Mouse (Mus musculus) limb, embryonic 11.5 days (tissue): ENCODE data around the gene Kpna2. TPM values are rescaled to one million over a fixed set of nuclear protein-coding genes. Genes with fewer than 3 reads are reported as not detected.

ENCODE experiments used
- ATAC-seq: fragments of 200-750 bp; cut with Nextera tagmentation; 2 replicates; pipeline ENCODE4 v1.8.0; 2017; ENCODE audit warnings: low read depth; ENCODE audit not compliant: insufficient number of reproducible peaks, low FRiP score, low TSS enrichment
- DNase-seq: peaks from one replicate; pipeline ENCODE4 v3.0.0-alpha.2; 2015; ENCODE audit warnings: low spot score
- H3K27ac ChIP-seq: fragments of 300-500 bp; sonication (generic); replicated peaks from 2 replicates; pipeline ENCODE4 v1.5.1; 2014; ENCODE audit warnings: low read depth, mild to moderate bottlenecking, low read length
- H3K27me3 ChIP-seq: fragments of 300-500 bp; sonication (generic); 2 replicates; pipeline ENCODE4 v1.6.1; 2014; ENCODE audit warnings: mild to moderate bottlenecking, low read length, mixed read lengths; ENCODE audit not compliant: control insufficient read depth, insufficient read depth
- H3K36me3 ChIP-seq: fragments of 300-500 bp; sonication (generic); 2 replicates; pipeline ENCODE4 v1.6.1; 2014; ENCODE audit warnings: mild to moderate bottlenecking, low read length, moderate library complexity, mixed read lengths; ENCODE audit not compliant: control insufficient read depth, insufficient read depth
- H3K4me1 ChIP-seq: fragments of 300-500 bp; sonication (generic); 2 replicates; pipeline ENCODE4 v1.6.1; 2014; ENCODE audit warnings: low read length, mixed read lengths; ENCODE audit not compliant: control insufficient read depth, insufficient read depth
- H3K4me2 ChIP-seq: fragments of 300-500 bp; sonication (generic); 2 replicates; pipeline ENCODE4 v1.6.1; 2014; ENCODE audit warnings: low read depth, mild to moderate bottlenecking, moderate library complexity; ENCODE audit not compliant: severe bottlenecking
- H3K4me3 ChIP-seq: fragments of 300-500 bp; sonication (generic); 2 replicates; pipeline ENCODE4 v1.5.1; 2014; ENCODE audit warnings: low read depth, low read length
- H3K9ac ChIP-seq: fragments of 300-500 bp; sonication (generic); 2 replicates; pipeline ENCODE4 v1.6.1; 2014; ENCODE audit warnings: mild to moderate bottlenecking, low read length
- H3K9me3 ChIP-seq: fragments of 300-500 bp; sonication (generic); 2 replicates; pipeline ENCODE4 v1.6.1; 2016; ENCODE audit warnings: low read length; ENCODE audit not compliant: control insufficient read depth
- WGBS: fragments of 180-500 bp; shearing (Covaris S2); extraction: QIAGEN DNeasy Blood & Tissue Kit; methylation state at CpG from one replicate; pipeline ENCODE4 v1.1.7; 2014; 5-methylcytosine and 5-hydroxymethylcytosine counted together
- polyA plus RNA-seq: library from polyadenylated mRNA; unstranded; fragments of >200 nt; fragmentation: Nextera tagmentation; extraction: Ambion mirVana; gene quantifications from 2 replicates; pipeline ENCODE4 v1.2.1, GENCODE M21; 2014

Gene Kpna2
- 624 and 640 TPM in 2 replicates for polyA plus RNA-seq

DNA sequence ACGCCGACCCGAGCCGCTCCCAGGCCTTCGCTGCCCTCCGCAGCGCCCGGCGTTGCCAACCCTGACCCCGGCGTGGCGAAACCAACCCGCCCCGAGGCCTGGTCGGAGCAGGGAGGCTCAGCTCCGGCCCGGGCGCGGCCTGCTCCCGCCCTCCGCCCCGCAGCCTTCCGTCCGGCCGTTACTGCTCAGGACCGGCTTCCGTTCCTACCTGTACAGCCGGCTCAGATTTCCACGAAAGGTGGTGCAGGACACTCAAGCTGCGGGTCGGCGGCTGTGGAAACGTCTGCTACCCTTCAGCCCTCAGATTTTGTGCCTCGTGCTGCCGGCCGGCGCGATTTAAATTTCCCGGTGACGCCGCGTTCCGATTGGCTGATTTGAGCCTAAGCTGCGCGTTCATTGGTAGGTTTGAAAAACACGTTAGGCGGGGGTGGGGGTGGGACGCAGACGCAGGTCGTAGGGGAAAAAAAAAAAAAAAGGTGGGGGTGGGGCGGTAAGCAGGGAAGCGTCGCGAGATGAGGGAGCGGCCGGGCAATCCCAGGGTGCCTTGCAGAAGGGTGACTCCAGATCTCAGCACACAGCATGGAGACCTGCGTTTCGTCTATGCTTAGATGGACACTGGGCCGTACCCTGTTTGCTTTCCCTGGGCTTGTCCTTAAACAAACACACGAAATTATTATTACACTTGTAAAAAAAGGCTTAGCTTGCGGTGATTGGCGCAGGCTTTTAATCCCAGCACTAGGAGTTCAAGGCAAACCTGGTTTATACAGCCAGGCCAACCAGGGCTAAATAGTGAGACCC is at the start of gene Kpna2:
Kpna2 (minus strand) TSS at position 391 of the 798 bp plus-strand sequence.
- H3K9me3 ChIP-seq: no peaks in the 10 kb centered on the region
- 0 out of 2 replicates have a peak, but pooled peaks cover 3% of the 10 kb centered on the region for H3K4me1 ChIP-seq
- no peaks in the 10 kb centered on the region for H3K27me3 ChIP-seq
- H3K4me3 ChIP-seq: peak within 1 kb of the TSS; percentile 99
- DNase-seq (peak; percentile 94), ATAC-seq (peak; percentile 95)
- WGBS: under 1% methylated on average over 62 of the region's 62 CpGs
- peak within 1 kb of the TSS; percentile 90 for H3K27ac ChIP-seq
- peak within 1 kb of the TSS; percentile 98 for H3K9ac ChIP-seq
- peak within 1 kb of the TSS; percentile 51 for H3K4me2 ChIP-seq
- H3K36me3 ChIP-seq: peaks cover 16% of the 10 kb centered on the region

DNA sequence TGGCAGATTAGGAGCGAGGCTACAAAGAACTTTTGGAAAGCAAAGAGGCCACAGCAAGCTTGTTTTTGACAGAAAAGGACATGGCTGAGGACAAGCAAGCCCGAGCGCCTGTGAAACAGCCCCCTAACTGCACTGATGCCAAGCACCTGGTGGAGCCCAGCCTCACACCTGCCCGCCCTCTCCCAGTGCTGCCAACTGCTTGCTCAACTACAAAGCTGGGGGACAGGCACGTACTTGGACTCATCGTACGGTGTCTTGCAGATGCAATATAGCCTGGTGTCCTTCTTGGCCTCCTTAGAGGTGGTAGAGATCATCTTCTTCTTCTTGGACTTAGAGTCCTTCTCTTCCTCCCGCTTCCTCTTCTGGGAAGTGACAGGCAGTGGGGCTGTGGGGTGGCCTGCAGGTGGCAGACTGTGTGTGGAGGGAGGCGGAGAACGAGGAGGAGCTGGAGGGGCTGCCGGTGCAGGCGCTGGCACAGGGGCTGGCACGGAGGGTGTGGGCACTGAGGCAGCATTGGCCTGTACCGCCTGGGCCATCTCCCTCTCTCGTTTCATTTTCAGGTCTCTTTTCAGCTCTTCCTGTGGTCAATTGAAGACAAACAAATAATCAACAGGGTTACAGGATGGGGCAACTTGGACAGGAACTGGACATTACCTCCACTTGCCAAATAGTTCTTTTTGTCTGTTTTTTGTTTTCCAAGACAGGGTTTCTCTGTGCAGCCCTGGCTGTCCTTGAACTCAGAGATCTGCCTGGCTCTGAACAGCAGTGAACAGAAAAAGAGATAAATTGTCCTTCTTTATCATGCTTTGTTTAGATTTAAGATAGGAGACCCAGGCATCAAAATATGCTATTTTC is 47.7 kb upstream of the Kpna2 start:
- 90% methylated on average over 15 of the region's 15 CpGs for WGBS
- H3K27me3 ChIP-seq: no peaks in the 10 kb centered on the region
- H3K9me3 ChIP-seq: no peaks in the 10 kb centered on the region
- H3K27ac ChIP-seq: no peak overlapping the region
- no peak overlapping the region for H3K4me3 ChIP-seq
- H3K4me1 ChIP-seq: no peaks in the 10 kb centered on the region
- H3K9ac ChIP-seq: no peak overlapping the region
- ATAC-seq (no peak), DNase-seq (no peak)
- H3K4me2 ChIP-seq: no peak overlapping the region
- peaks cover 18% of the 10 kb centered on the region for H3K36me3 ChIP-seq

DNA sequence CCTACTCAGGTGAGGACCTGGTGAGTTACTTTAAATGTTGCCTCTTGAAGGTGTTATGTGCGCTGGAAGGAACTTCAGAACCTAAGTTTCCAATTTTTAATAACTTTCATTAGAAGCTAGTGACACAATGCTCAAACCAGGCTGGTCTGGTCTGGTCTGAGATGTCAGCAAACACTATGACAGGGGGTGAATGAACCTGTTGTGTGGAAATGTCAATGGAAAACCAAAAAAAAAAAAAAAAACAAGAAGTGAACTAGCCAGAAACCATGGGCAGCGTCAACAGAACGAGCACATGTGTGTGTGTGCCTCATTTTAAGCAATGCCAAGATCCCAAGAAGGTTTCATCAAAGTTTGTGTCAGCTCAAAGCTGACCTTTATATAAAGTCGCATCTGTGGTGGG is 46.2 kb upstream of the Kpna2 start:
- no peak for DNase-seq
- Histone ChIP-seq H3K4me1 (no peaks in the 10 kb centered on the region), H3K36me3 (peaks cover 14% of the 10 kb centered on the region), H3K9ac (no peak overlapping the region), H3K27me3 (no peaks in the 10 kb centered on the region), H3K4me3 (no peak overlapping the region), H3K4me2 (no peak overlapping the region), H3K9me3 (no peaks in the 10 kb centered on the region), H3K27ac (no peak overlapping the region)
- ATAC-seq: no peak
- 98% methylated on average over 4 of the region's 4 CpGs for WGBS

DNA sequence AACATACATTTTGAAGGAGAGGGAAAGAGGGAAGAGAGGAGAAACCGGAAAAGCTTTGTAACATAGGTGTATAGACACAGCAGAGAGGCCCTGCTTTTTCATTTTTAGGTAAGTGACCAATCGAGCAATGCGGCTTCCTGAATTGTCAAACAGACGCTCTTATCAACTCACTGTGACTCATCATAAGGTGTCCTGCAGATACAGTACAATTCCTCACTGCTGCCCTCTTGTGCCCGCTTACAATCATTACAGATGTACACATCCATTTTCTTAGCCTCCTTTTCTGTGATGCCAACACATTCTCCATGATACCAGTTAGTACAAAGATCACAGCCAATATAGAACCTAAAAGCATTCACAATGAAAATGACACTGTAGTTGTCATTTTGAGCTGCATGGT is 45.0 kb upstream of the Kpna2 start:
- ATAC-seq: no peak

DNA sequence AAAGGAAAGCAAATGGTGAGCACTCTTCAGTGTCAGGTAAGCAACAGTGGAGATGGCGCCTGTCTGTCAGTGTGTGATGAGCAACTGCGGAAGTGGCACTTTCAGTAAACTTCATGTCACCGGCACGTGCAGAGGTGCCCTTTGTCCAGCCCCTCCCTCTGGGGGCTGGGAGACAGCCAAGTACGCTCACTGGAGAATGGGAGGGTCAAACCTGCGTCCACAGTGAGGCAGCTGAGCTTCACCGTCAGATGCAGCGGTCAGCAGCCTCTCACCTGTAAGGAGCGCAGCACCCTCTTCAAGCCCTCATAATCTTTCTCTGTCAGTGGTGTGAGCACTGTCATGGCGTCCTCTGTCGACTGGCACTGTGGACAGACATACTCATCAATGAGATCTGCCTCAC is 44.0 kb upstream of the Kpna2 start:
- H3K4me3 ChIP-seq: no peak overlapping the region
- WGBS: 94% methylated on average over 11 of the region's 11 CpGs
- H3K9me3 ChIP-seq: no peaks in the 10 kb centered on the region
- no peak overlapping the region for H3K4me2 ChIP-seq
- no peak overlapping the region for H3K9ac ChIP-seq
- no peak overlapping the region for H3K27ac ChIP-seq
- no peak for DNase-seq
- H3K4me1 ChIP-seq: no peaks in the 10 kb centered on the region
- no peaks in the 10 kb centered on the region for H3K27me3 ChIP-seq
- no peak for ATAC-seq
- H3K36me3 ChIP-seq: peaks cover 14% of the 10 kb centered on the region

More for the DNA sequence above, 45.0 kb upstream of the Kpna2 start:
- H3K9me3 ChIP-seq: no peaks in the 10 kb centered on the region
- H3K9ac ChIP-seq: no peak overlapping the region
- H3K36me3 ChIP-seq: peaks cover 14% of the 10 kb centered on the region
- WGBS: 65% methylated on average over 5 of the region's 5 CpGs
- no peaks in the 10 kb centered on the region for H3K27me3 ChIP-seq
- no peaks in the 10 kb centered on the region for H3K4me1 ChIP-seq
- no peak overlapping the region for H3K4me2 ChIP-seq
- no peak overlapping the region for H3K4me3 ChIP-seq
- peak; percentile 60 for DNase-seq
- H3K27ac ChIP-seq: no peak overlapping the region

DNA sequence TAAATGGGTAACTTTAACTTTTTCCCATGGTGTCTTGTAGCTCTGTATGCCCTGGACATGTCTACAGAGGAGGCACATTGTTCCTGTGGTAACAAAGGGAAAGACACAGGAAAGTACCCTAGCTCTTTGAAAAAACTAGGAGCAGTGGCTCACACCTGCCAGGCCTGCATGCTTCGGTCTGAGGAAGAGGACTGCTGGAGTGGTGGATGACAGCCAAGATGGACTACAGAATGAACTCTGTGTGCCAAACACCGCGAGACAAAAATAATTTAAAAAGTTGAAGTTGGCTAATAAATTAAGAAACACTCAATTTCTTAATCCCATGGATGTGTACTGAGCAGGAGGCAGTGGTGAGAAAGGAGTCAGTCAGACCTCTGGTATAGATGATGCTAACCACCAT is 42.1 kb upstream of the Kpna2 start:
- no peaks in the 10 kb centered on the region for H3K9me3 ChIP-seq
- H3K4me3 ChIP-seq: no peak overlapping the region
- H3K27ac ChIP-seq: no peak overlapping the region
- WGBS: 96% methylated on average over 3 of the region's 3 CpGs
- ATAC-seq (no peak), DNase-seq (no peak)
- peaks cover 8% of the 10 kb centered on the region; the same call in 1 of the 2 replicates for H3K36me3 ChIP-seq
- H3K4me2 ChIP-seq: no peak overlapping the region
- H3K9ac ChIP-seq: no peak overlapping the region
- no peaks in the 10 kb centered on the region for H3K4me1 ChIP-seq
- no peaks in the 10 kb centered on the region for H3K27me3 ChIP-seq

DNA sequence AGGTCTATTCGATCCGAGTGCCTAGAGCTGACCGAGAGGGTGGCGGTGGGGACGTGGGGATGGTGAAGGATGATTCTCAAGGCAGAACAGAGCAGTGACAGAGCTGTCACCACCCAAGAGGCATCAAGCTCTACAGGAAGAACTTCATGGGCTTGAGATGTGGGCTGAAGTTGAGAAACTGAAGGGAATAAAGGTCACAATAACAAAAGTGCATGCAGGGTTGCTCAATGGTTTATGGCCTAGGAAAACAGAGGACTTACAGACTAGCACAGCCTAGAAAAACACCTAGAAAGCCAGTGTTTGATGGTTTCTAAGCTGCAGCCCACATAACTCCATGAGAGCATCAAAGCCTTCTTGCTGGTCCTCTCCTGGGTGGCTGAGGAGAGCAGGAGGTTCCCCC is 40.1 kb upstream of the Kpna2 start:
- H3K9me3 ChIP-seq: no peaks in the 10 kb centered on the region
- no peak overlapping the region for H3K27ac ChIP-seq
- no peaks in the 10 kb centered on the region for H3K27me3 ChIP-seq
- H3K4me3 ChIP-seq: no peak overlapping the region
- H3K36me3 ChIP-seq: peaks cover 8% of the 10 kb centered on the region; the same call in 1 of the 2 replicates
- WGBS: 93% methylated on average over 5 of the region's 5 CpGs
- no peak for ATAC-seq
- H3K4me1 ChIP-seq: no peaks in the 10 kb centered on the region
- no peak overlapping the region for H3K9ac ChIP-seq
- no peak overlapping the region for H3K4me2 ChIP-seq
- no peak for DNase-seq

DNA sequence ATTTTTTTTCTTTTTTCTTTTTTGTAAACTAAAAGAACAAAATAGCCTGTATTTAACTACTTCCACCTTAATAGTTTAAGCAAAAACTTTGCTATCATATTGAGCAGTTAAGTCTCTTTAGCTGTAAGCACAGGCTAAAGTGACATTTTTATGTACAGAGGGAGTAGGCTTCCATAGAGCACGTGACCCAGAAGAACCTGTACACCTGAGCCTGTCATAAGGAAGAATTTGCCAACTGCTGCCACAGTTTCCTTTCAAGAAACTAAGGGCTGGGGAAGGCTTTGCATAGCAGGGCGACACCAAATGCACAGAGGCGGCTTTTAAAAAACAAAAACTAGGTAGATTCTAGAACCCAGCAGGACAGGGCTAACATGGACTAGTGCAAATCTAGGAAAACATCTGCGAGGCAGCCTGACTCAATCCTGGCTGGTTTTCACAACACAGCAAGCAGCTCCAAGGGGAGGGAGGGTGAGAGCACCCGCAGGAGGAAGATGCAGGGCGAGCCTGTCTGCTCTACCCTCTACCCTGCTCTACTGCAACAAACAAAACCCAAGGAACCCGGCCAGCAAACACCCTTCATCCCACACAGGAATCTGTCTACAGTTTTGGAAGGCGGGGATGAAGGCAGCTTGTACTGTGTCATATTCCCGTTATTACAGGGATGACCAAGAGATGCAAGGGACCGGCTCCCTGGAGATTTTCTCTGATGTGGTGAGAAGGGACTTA is 34.9 kb upstream of the Kpna2 start:
- H3K4me3 ChIP-seq: no peak overlapping the region
- H3K9me3 ChIP-seq: no peaks in the 10 kb centered on the region
- no peak overlapping the region for H3K27ac ChIP-seq
- H3K4me1 ChIP-seq: no peaks in the 10 kb centered on the region
- WGBS: 84% methylated on average over 10 of the region's 10 CpGs
- no peak for DNase-seq
- H3K36me3 ChIP-seq: no peaks in the 10 kb centered on the region; the same call in 1 of the 2 replicates
- no peak for ATAC-seq
- no peak overlapping the region for H3K9ac ChIP-seq
- H3K4me2 ChIP-seq: no peak overlapping the region
- H3K27me3 ChIP-seq: no peaks in the 10 kb centered on the region
